9 mouse cellular contexts compared by ENCODE assay signal in the genomic region with DNA sequence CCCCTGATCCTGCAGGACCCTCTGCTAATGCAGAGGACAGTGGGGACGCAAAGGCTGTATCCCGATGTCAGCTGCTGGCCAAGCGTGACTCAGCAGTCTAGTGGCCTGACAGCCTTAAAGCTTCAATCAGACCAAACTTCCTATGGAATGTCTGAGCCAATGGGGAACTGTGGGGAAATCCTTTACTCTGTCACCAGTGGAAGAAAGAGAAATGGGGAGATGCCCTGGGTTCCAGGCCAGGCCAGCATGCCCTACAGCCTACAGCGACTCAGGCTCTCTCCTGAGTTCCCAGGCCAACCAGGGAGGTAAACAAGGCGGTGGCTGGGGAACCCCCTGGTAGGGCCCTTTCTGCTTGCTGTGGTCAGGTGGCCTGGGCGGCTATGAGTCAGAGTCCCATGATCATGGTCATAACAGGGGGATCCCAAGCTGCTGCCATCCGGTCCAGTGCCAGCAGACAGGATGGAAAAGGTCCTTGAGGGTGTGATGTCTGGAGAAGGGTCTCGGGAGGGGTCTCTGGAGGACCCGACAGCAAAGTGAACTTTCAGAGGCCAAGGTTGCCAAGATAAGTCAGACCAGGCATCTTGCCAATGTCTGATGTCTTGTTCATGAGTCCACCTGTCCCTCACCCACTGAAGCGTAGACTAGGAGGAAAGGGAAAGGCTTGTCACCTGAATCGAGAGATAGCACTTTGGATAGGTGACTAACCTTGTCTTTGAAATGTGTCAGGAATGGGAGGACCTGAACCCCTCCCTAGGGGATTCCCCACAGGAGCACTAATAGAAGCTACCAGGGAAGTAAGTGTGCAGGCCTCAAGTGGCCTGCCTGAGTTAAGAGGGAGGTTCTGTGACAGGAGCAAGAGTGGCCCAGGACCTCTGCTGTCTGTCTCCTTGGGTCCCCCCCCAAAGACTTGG. TPM values are rescaled to one million over a fixed set of nuclear protein-coding genes. Genes with fewer than 3 reads are reported as not detected.
DNase-seq lines count a peak whose midpoint lies in the region; ATAC-seq and TF ChIP-seq lines count a peak whose summit lies in the region.
"Had no signal": no experiment of that assay in that cellular context is flagged by ENCODE, and none has a peak within 500 bp of the region (broad histone marks: within the 10 kb centered on the region; RNA-seq: fewer than 3 reads in every experiment).

No protein-coding gene starts in this region.

- H3K4me2 ChIP-seq in liver, embryonic 13.5 days: no peak overlapping the region
- no peak overlapping the region for H3K4me2 ChIP-seq in stomach, embryonic 15.5 days
- H3K4me2 ChIP-seq: hindbrain, embryonic 15.5 days had no signal

- ATAC-seq in cerebellum, adult (ENCODE audit: insufficient number of reproducible peaks, low FRiP score, low TSS enrichment): no peak
- peak; percentile 8; the same call in 1 of the 2 replicates for ATAC-seq in liver, embryonic 13.5 days (ENCODE audit: low read depth)
- ATAC-seq in stomach, embryonic 15.5 days (ENCODE audit: insufficient read depth, low FRiP score, low read depth): peak; percentile 44; the same call in 1 of the 2 replicates

- peaks cover 0 to 21% of the 10 kb centered on the region in 2 experiments for H3K36me3 ChIP-seq in MEL (ENCODE audit: control insufficient read depth in 1 of 2, insufficient read depth in 2 of 2, low read length in 2 of 2)
- H3K36me3 ChIP-seq in liver, embryonic 13.5 days: 0 out of 2 replicates have a peak, but pooled peaks cover 3% of the 10 kb centered on the region
- 0 out of 2 replicates have a peak, but pooled peaks cover under 1% of the 10 kb centered on the region for H3K36me3 ChIP-seq in stomach, embryonic 15.5 days
- H3K36me3 ChIP-seq: hindbrain, embryonic 15.5 days had no signal

- 60% methylated on average over 11 of the region's 11 CpGs for WGBS in liver, embryonic 13.5 days (ENCODE audit: insufficient replicate concordance)
- WGBS in stomach, embryonic 15.5 days: 49% methylated on average over 11 of the region's 11 CpGs

- TF ChIP-seq CTCF in MEL (IDR thresholded peaks at IDR 0.05 in 2 of 3, conservative IDR thresholded peaks at IDR 0.05 in 1 of 3; ENCODE audit: control insufficient read depth in 1 of 3, insufficient read depth in 1 of 3, low read depth in 2 of 3, low read length in 3 of 3, poor library complexity in 1 of 3, severe bottlenecking in 1 of 3): no peak

- peaks cover 15 to 39% of the 10 kb centered on the region in 2 experiments for H3K4me1 ChIP-seq in MEL (ENCODE audit: control insufficient read depth in 1 of 2, insufficient read depth in 2 of 2, low read length in 2 of 2)
- H3K4me1 ChIP-seq in liver, embryonic 13.5 days (replicated peaks): peaks cover 83% of the 10 kb centered on the region
- H3K4me1 ChIP-seq in stomach, embryonic 15.5 days: peaks cover 24% of the 10 kb centered on the region

- no peak overlapping the region for H3K4me3 ChIP-seq in MEL (ENCODE audit: control insufficient read depth in 1 of 2, insufficient read depth in 1 of 2, low read depth in 2 of 2, low read length in 2 of 2)
- no peak overlapping the region for H3K4me3 ChIP-seq in liver, embryonic 13.5 days (replicated peaks)
- H3K4me3 ChIP-seq in stomach, embryonic 15.5 days (replicated peaks): no peak overlapping the region
- H3K4me3 ChIP-seq: hindbrain, embryonic 15.5 days had no signal

- intact Hi-C loops in heart, postnatal 10 days (cut with DNase I): no loop called here

- H3K9ac ChIP-seq in MEL (ENCODE audit: control insufficient read depth, low read depth, low read length, poor library complexity, severe bottlenecking): no peak overlapping the region
- no peak overlapping the region for H3K9ac ChIP-seq in liver, embryonic 13.5 days
- no peak overlapping the region for H3K9ac ChIP-seq in stomach, embryonic 15.5 days
- H3K9ac ChIP-seq: hindbrain, embryonic 15.5 days had no signal

- H3K9me3 ChIP-seq in MEL (replicated peaks; ENCODE audit: insufficient read depth, low read length): no peaks in the 10 kb centered on the region
- no peaks in the 10 kb centered on the region for H3K9me3 ChIP-seq in liver, embryonic 13.5 days (replicated peaks)
- H3K9me3 ChIP-seq in stomach, embryonic 15.5 days: no peaks in the 10 kb centered on the region
- H3K9me3 ChIP-seq: hindbrain, embryonic 15.5 days had no signal

- peak; percentile 78 for DNase-seq in cerebellum, adult 11-12 months
- DNase-seq in MEL (ENCODE audit: low read depth, low spot score): no peak
- DNase-seq in cerebellum, postnatal 25 days: peak; percentile 70 to 78
- peak; percentile 89 to 91 for DNase-seq in heart, postnatal 10 days
- DNase-seq in liver, embryonic 13.5 days: peak; percentile 59
- no peak for DNase-seq in right cerebral cortex, postnatal 14 days

- no peak for TF ChIP-seq RAD21 in MEL (IDR thresholded peaks at IDR 0.05; ENCODE audit: low read depth, low read length)

- TF ChIP-seq EP300 in MEL (IDR thresholded peaks at IDR 0.05; ENCODE audit: low read depth in 1 of 2, low read length in 2 of 2): no peak

- TF ChIP-seq POLR2A in MEL (IDR thresholded peaks at IDR 0.05; ENCODE audit: control insufficient read depth in 1 of 2, insufficient read depth in 1 of 2, low read depth in 1 of 2, low read length in 2 of 2, poor library complexity in 1 of 2): no peak

- peak overlapping the region; percentile 71; the same call in 1 of the 2 replicates for H3K27ac ChIP-seq in MEL (ENCODE audit: control insufficient read depth, low read depth, low read length)
- peak overlapping the region; percentile 61 for H3K27ac ChIP-seq in liver, embryonic 13.5 days
- peak overlapping the region; percentile 41 for H3K27ac ChIP-seq in stomach, embryonic 15.5 days
- H3K27ac ChIP-seq: hindbrain, embryonic 15.5 days had no signal

- H3K27me3 ChIP-seq in MEL (ENCODE audit: control insufficient read depth in 1 of 2, insufficient read depth in 2 of 2, low read length in 2 of 2): no peaks in the 10 kb centered on the region
- H3K27me3 ChIP-seq in liver, embryonic 13.5 days: no peaks in the 10 kb centered on the region
- no peaks in the 10 kb centered on the region for H3K27me3 ChIP-seq in stomach, embryonic 15.5 days (replicated peaks)
- H3K27me3 ChIP-seq: hindbrain, embryonic 15.5 days had no signal

- H3K79me2 ChIP-seq in MEL (ENCODE audit: control insufficient read depth, insufficient read depth, low read length, poor library complexity): peaks cover 23% of the 10 kb centered on the region

TF ChIP-seq in MEL, 35 proteins besides CTCF, POLR2A, EP300 and RAD21:
- TF ChIP-seq ETS1 (IDR thresholded peaks at IDR 0.05; ENCODE audit: low read depth, low read length): 0 out of 2 replicates have a peak, but pooled peaks have one; percentile 5
- no peak for TF ChIP-seq KAT2A (conservative IDR thresholded peaks at IDR 0.05; ENCODE audit: low read depth, low read length)

RNA-seq across cellular contexts. Expression of a gene that starts 2.4 kb away (rescaled TPM):
- 22.3 and 33.7 TPM in 2 replicates for total RNA-seq in MEL (2012; rRNA removed)
- 10 to 100 TPM in 1 of 2 experiments, not detected in 1; 69.4 TPM for polyA plus RNA-seq in MEL (2012; ENCODE audit: insufficient read depth in 1 of 2, insufficient read length in 2 of 2, low read depth in 1 of 2, low replicate concordance in 2 of 2, missing spikeins in 1 of 2)
- total RNA-seq in heart, postnatal 10 days (2021): 100 to 1,000 TPM; 122 to 127 TPM
- 11.4 and 12.1 TPM in 2 replicates for polyA plus RNA-seq in liver, embryonic 13.5 days (2015; fragmentation: Nextera tagmentation; extraction: Ambion mirVana)
- polyA plus RNA-seq in stomach, embryonic 15.5 days (2015; fragmentation: Nextera tagmentation; extraction: Ambion mirVana): 29.1 and 29.7 TPM in 2 replicates

RNA-seq across cellular contexts. Expression of a gene that starts 2.5 kb away (rescaled TPM):
- total RNA-seq in MEL (2012; rRNA removed): 223 and 240 TPM in 2 replicates
- 100 to 1,000 TPM in 1 of 2 experiments, not detected in 1; 187 TPM for polyA plus RNA-seq in MEL (2012; ENCODE audit: insufficient read depth in 1 of 2, insufficient read length in 2 of 2, low read depth in 1 of 2, low replicate concordance in 2 of 2, missing spikeins in 1 of 2)
- total RNA-seq in heart, postnatal 10 days (2021): 100 to 1,000 TPM; 239 to 247 TPM
- polyA plus RNA-seq in liver, embryonic 13.5 days (2015; fragmentation: Nextera tagmentation; extraction: Ambion mirVana): 132 and 133 TPM in 2 replicates
- polyA plus RNA-seq in stomach, embryonic 15.5 days (2015; fragmentation: Nextera tagmentation; extraction: Ambion mirVana): 224 and 229 TPM in 2 replicates

RNA-seq across cellular contexts. Expression of a gene that starts 25.3 kb away (rescaled TPM):
- total RNA-seq in MEL (2012; rRNA removed): 1.6 and 3.1 TPM in 2 replicates
- polyA plus RNA-seq in MEL (2012; ENCODE audit: insufficient read depth in 1 of 2, insufficient read length in 2 of 2, low read depth in 1 of 2, low replicate concordance in 2 of 2, missing spikeins in 1 of 2): 1 to 10 TPM in 1 of 2 experiments, not detected in 1; 3.4 TPM
- 1 to 10 TPM; 5.0 to 5.9 TPM for total RNA-seq in heart, postnatal 10 days (2021)
- 0.49 and 0.99 TPM in 2 replicates for polyA plus RNA-seq in liver, embryonic 13.5 days (2015; fragmentation: Nextera tagmentation; extraction: Ambion mirVana)
- polyA plus RNA-seq in stomach, embryonic 15.5 days (2015; fragmentation: Nextera tagmentation; extraction: Ambion mirVana): 3.7 and 4.5 TPM in 2 replicates

RNA-seq across cellular contexts. Expression of a gene that starts 38.9 kb away (rescaled TPM):
- 10.6 and 12.1 TPM in 2 replicates for total RNA-seq in MEL (2012; rRNA removed)
- polyA plus RNA-seq in MEL (2012; ENCODE audit: insufficient read depth in 1 of 2, insufficient read length in 2 of 2, low read depth in 1 of 2, low replicate concordance in 2 of 2, missing spikeins in 1 of 2): 1 to 10 TPM in 1 of 2 experiments, not detected in 1; 8.6 TPM
- total RNA-seq in heart, postnatal 10 days (2021): 1 to 10 TPM; 6.0 TPM
- 8.1 and 8.5 TPM in 2 replicates for polyA plus RNA-seq in liver, embryonic 13.5 days (2015; fragmentation: Nextera tagmentation; extraction: Ambion mirVana)
- polyA plus RNA-seq in stomach, embryonic 15.5 days (2015; fragmentation: Nextera tagmentation; extraction: Ambion mirVana): 10.5 and 13.0 TPM in 2 replicates

Comparison
In these comparisons a context has a peak if more than half of its experiments do, and no peak if none do; other contexts are left out.
1. DNase-seq: peak in cerebellum, adult 11-12 months (single experiment), cerebellum, postnatal 25 days (2 of 2), heart, postnatal 10 days (2 of 2) and liver, embryonic 13.5 days (single experiment); none in MEL (single experiment) and right cerebral cortex, postnatal 14 days (single experiment).
2. Peak in every context shown above with its lines, with median percentiles within 50 percentile points of each other: H3K27ac ChIP-seq.